Mouse (Mus musculus): ENCODE results near the gene Vps35.

Vps35 gene
- long read RNA-seq, experiment 1, transcript Vps35-201 (17 exons, 3,474 nt), result major isoform, 30 of 47 reads
- long read RNA-seq, experiment 1, partial matches to known transcripts, result 15 of 47 reads
- long read RNA-seq, experiment 1, other reads (novel, unspliced or antisense), result 2 of 47 reads
- long read RNA-seq, experiment 2, transcript Vps35-201 (17 exons, 3,474 nt), result major isoform, 32 of 48 reads
- long read RNA-seq, experiment 2, partial matches to known transcripts, result 15 of 48 reads
- long read RNA-seq, experiment 2, other reads (novel, unspliced or antisense), result 1 of 48 reads

DNA sequence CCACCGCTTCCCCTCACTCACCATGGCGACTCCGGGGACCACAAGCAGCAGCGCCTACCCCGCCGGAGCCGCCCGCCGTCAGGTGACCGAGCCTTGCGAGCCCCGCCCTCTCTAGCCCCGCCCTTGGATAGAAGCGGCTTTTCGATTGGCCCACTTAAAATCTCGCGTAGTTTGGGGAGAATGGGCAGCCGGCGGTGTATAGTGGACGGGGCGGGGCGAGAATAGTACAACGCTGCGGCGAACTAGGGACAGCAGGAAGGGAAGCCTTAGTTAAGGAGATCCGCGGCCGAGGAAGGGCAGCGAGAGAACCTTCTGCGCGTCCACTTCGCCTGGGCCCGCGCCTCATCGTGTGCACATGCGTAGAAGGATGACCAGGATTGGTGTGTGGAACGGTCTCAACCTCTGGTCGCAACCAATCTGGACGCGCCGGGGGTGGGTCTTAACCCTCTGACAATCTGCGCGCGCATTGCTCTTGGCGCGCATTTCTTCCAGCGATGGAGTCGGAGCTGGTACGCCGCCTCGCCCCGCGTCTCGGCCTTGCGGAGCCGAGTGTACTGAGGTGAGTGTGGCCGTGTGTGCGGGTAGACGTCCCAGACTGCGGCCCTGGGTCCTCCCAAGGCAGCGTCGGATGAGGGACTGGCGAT lies at the start of gene Vps35, which contains the start of gene Orc6:
Vps35 (minus strand) TSS at position 369 of the 644 bp plus-strand sequence.
Orc6 (plus strand) TSS at position 199 of the 644 bp plus-strand sequence.
- intact Hi-C loops (cut with DNase I), result loop anchor here (5.0 kb wide), 1 partner anchor 222 kb away; no protein-coding TSS in a partner anchor

DNA sequence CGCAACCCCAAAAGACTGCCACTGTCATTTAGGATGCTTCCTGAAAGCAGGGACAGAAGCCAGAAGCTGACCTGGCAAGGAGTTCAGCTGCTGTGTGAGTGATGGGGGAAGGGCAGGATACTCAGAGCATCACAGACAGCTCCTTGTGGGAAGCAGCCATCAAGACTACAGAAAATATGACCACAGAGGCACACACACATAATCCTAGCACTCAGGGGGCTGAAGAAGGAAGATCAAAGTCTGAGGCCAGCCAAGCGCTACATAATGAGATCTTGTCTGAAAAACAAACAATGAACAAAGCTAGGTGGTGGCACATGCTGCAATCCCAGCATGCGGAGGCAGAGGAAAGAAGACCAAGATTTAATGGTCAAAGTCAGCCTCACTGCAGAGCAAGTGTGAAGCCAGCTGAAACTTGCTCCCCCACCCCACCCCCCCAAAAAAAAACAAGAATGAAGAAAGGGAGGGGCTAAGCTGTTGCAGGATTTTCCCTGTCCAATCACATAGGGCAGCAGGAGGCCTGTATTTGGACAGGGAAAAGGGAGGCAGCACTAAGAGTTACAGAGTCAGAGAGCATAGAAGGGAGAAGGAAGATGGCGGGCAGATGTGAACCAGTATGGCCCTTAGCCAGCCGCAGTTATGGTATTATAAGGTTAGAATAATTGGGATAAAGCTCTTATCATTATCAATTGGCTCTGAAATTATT lies 40.4 kb upstream of the Vps35 start:
- intact Hi-C loops (cut with DNase I), result no loop called here

DNA sequence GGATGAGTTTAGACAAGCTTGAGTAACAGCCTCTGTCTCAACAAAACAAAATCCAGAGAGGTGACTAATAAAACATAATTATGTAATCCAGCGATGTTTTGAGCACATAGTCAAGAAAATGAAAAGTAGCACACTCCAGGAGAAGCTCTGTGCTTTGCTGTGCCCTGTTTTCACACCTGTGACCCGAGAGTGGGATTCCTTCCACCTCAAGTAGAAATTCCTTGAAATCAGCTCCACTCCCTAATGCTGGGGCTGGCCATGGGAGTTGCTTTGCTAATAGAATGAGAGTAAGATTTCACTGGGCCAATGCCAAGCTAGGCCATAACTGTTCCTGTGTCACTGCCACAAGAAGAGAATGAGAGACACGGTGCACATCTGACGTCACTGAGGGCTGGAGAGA lies 38.1 kb upstream of the Vps35 start:
- intact Hi-C loops (cut with DNase I), result no loop called here

DNA sequence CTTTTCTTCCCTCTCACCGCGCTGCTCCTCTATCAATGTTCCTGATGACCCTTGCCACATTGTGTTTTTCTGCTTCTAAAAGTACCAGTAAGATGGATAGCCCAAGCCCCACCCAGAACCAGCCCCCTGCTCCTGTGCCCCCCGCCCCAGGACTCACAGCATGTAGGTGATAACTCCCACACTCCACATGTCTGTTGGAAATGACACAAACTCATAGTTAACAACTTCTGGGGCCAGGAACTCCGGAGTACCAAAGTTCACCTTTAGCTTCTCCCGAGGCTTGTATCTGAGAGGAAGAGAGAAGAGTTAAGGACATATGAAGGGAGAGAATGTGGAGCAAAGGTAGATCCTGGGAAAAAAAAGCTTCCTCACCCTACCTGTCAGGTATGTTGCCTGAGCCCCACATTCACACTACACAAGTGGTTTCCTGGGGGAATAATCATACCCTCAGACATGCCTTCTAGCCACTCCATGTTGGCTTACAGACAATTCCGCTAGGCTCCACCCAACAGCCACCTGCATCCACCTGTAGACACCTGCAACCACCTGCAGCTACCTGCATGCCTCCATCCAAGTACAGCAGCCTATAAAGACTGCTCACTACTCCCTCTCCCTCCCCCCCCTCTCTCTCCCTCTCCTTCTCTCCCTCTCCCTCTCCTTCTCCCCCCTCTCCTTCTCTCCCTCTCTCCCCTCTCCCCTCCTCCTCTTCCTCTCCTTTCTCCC lies 36.8 kb upstream of the Vps35 start:
- intact Hi-C loops (cut with DNase I), result no loop called here

- intact Hi-C loops (cut with DNase I), result no loop called here
Measured at GRCm38 (mm10) chr8:85335105-85335504, 35.5 kb upstream of the Vps35 start.

GRCm38 (mm10) chr8:85329506-85329905 lies 29.9 kb upstream of the Vps35 start:
- intact Hi-C loops (cut with DNase I), result no loop called here

- intact Hi-C loops (cut with DNase I), result no loop called here
Measured at GRCm38 (mm10) chr8:85327036-85327435, 27.4 kb upstream of the Vps35 start.

GRCm38 (mm10) chr8:85323084-85323483 lies 23.5 kb upstream of the Vps35 start:
- intact Hi-C loops (cut with DNase I), result no loop called here

DNA sequence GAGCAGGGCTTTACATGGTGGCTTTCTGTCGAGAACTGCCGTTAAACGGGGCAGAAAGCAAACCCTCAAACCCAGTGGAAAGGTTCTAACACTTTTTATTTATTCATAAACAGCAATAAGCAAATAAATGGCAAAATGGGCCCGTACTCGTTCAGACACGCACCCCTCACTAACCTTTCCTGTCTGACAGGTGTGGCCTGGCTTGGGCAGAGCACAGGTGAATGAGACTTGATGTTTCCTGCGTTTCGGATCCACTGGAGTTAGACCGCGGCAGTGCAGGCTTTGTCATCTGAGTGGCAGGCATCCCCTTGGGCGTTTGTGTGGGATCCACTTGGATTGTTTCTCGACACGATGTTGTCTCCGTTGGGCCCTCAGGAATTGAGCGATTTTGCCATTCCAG lies 22.4 kb upstream of the Vps35 start:
- intact Hi-C loops (cut with DNase I), result no loop called here

DNA sequence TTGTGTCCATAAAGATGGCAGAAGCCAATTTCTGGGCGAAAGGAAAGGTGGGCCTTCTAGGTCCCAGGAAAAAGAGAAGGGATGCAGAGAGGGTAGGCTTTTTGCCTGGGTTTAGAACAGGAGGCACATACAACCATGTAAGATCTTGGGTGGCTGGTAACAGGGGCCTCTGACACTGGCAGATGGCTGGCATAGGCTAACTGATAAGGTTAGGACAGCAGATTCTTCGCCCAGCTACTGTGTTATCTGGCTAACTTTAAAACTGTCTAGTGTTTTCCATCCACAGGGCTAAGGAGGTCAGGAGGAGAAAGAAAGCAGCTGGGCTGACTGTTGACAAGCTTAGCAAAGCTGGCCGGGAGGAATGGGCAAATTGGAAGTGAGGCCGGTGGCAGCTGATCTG lies 18.9 kb upstream of the Vps35 start:
- intact Hi-C loops (cut with DNase I), result no loop called here

- intact Hi-C loops (cut with DNase I), result loop anchor here (5.0 kb wide), 1 partner anchor 84 kb away; no protein-coding TSS in a partner anchor
Measured at GRCm38 (mm10) chr8:85313036-85313435, 13.4 kb upstream of the Vps35 start.

GRCm38 (mm10) chr8:85311743-85312142 lies 12.1 kb upstream of the Vps35 start:
- intact Hi-C loops (cut with DNase I), result loop anchor here (5.0 kb wide), 1 partner anchor 86 kb away; no protein-coding TSS in a partner anchor

DNA sequence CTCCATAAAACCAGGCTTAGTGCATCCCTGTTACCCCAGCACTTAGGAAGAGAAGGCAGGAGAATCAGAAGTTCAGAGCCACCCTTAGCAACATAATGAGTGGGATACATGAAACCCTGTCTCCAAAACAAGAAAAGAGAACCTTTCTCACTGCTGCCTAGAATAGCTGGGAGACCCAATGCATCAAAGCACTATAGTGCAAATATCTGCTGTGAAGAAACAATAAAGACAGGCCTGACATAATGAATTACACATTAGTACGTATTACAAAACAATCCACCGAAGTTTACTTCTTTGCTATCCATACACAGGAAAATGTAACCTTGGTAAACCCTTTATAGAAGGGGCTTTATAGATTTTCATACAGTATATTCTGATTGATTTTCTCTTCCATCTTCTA lies 9.0 kb upstream of the Vps35 start:
- intact Hi-C loops (cut with DNase I), result no loop called here

GRCm38 (mm10) chr8:85303531-85303930 lies 3.9 kb upstream of the Vps35 start:
- intact Hi-C loops (cut with DNase I), result no loop called here

DNA sequence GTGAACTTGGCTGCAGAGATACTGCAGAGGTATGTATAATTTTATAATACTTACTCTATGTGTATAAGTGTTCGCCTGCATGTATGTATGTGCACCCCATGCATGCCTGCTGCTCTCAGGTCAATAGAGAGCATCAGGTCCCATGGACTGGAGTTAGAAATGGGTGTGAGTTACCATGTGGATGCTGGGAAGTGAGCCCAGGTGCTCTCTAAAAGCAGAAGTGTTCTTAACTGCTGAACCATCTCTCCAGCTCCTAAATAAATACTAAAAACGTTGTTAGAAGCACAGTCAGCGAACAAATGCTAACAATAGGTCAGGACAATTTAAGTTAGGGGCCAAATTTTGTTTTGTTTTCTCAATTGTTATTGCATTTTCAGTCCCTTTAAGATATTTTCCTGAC lies 3.3 kb upstream of the Vps35 start:
- intact Hi-C loops (cut with DNase I), result no loop called here

- intact Hi-C loops (cut with DNase I), result no loop called here
Measured at GRCm38 (mm10) chr8:85301941-85302340, 2.3 kb upstream of the Vps35 start.

DNA sequence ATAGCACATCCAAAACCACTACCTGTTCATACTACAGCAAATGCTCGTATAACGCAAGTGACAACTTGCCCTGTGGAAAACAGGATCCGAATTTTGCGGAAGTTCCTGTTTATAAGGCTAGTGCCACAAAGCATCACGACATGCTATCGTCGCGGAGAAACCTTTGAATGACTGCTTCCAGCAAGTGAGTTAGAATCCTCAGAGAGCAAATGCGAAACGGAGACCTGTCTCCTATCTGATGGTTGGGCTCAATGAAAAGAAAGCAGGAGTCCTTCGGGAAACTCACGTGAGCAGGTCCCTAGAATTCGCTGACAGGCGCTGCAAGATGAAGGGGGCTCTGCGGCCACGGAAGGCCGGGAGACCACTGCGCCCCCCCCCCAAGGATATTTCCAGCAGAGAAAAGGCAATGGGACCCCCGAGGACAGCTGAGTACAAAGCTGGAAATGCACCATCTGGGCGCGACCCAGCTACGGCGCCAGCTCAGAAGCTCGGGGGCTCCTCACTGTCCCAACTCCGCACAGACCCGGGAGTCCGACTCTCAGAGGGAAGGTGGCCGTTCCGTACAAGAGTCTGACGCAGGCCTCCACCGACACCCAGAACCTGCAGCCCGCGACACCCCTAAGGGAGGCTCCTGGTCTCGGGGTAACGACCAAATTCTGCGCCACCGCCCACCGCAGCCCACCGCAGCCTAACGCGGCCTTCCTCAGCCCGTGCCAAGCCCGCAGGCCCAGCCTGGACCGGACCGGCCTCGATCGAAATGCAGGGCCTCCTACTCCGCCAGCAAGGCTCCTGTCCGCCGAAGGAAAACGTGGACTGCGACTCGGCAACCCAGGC lies 785 bp downstream of the Vps35 start:
- intact Hi-C loops (cut with DNase I), result loop anchor here (5.0 kb wide), 1 partner anchor 222 kb away; no protein-coding TSS in a partner anchor

DNA sequence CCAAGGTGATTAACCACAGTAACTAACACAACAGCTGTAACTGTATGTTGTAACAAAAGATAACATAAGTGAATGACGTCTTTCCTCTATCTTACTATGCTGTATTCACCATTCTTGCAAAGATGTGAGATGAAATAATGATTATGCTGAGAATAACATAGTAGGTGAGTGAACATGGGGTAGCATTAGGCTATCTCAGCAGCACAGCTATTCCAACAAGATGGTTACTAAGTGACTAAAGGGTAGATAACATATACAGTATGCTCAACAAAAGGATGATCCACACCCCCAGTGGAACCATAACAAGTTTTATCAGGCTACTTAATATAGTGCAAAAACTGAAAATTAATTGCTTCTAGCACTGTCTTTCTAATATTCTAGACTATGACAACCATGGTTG lies 12.8 kb downstream of the Vps35 start:
- intact Hi-C loops (cut with DNase I), result loop anchor here (10.0 kb wide), 1 partner anchor 258 kb away; no protein-coding TSS in a partner anchor

GRCm38 (mm10) chr8:85227297-85227696 lies 72.3 kb downstream of the Vps35 start:
- intact Hi-C loops (cut with DNase I), result no loop called here

- intact Hi-C loops (cut with DNase I), result no loop called here
Measured at GRCm38 (mm10) chr8:85225688-85226087, 73.9 kb downstream of the Vps35 start, which contains the start of gene Olfr371. TSS of gene Olfr371 (plus strand) at chr8:85225988.
